Mouse (Mus musculus) kidney, postnatal 36 days (tissue): ENCODE data around the gene C2cd2l.
"Not testable (repeated sequence)": the region's sequence is repeated elsewhere in the genome, so short reads cannot be mapped to it uniquely, and the experiment has no call there.

Experiments
- DNase-seq, 2 experiments: peaks; one replicate each; pipeline ENCODE4 v3.0.0; 2021 to 2022; ENCODE audit warnings: mixed read lengths in 2 of 2

Gene C2cd2l

GRCm38 (mm10) chr9:44313476-44314256, 6.4 kb downstream of the C2cd2l start:
- no peak for DNase-seq

GRCm38 (mm10) chr9:44311136-44312134, 8.7 kb downstream of the C2cd2l start:
- peak; percentile 63 to 74 for DNase-seq

GRCm38 (mm10) chr9:44310750-44311135, 9.3 kb downstream of the C2cd2l start:
- DNase-seq, result no peak

- DNase-seq, result peak in 1 of 2 experiments; percentile 58
Observed at GRCm38 (mm10) chr9:44309756-44310155, 10.3 kb downstream of the C2cd2l start.

GRCm38 (mm10) chr9:44307248-44307647, 12.8 kb downstream of the C2cd2l start:
- no peak for DNase-seq

- DNase-seq, result no peak
Observed at GRCm38 (mm10) chr9:44306532-44306931, 13.6 kb downstream of the C2cd2l start.

- DNase-seq, result peak; percentile 98 to 99
Observed at GRCm38 (mm10) chr9:44305466-44306079, 14.5 kb downstream of the C2cd2l start, which contains the start of gene Hinfp. Gene Hinfp, minus strand, starts transcription at chr9:44305671.

GRCm38 (mm10) chr9:44300001-44300400, 20.1 kb downstream of the C2cd2l start:
- DNase-seq, result not testable (repeated sequence)

- DNase-seq, result peak; percentile 65 to 86
Observed at GRCm38 (mm10) chr9:44292490-44292889, 27.6 kb downstream of the C2cd2l start.

GRCm38 (mm10) chr9:44288959-44289291, 31.2 kb downstream of the C2cd2l start:
- DNase-seq, result no peak

GRCm38 (mm10) chr9:44288076-44288958, 31.8 kb downstream of the C2cd2l start, which contains the start of gene Abcg4:
Gene Abcg4, minus strand, starts transcription at chr9:44288615.
- DNase-seq, result peak in 1 of 2 experiments; percentile 49

GRCm38 (mm10) chr9:44287401-44288075, 32.5 kb downstream of the C2cd2l start:
- no peak for DNase-seq

GRCm38 (mm10) chr9:44287003-44287400, 33.1 kb downstream of the C2cd2l start:
- DNase-seq, result no peak

GRCm38 (mm10) chr9:44286256-44286850, 33.7 kb downstream of the C2cd2l start:
- DNase-seq, result no peak

- no peak for DNase-seq
Observed at GRCm38 (mm10) chr9:44283183-44283582, 36.9 kb downstream of the C2cd2l start.

GRCm38 (mm10) chr9:44269973-44270372, 50.1 kb downstream of the C2cd2l start:
- DNase-seq, result no peak

GRCm38 (mm10) chr9:44269077-44269476, 51.0 kb downstream of the C2cd2l start:
- DNase-seq, result peak; percentile 39 to 74

- DNase-seq, result peak in 1 of 2 experiments; percentile 14
Observed at GRCm38 (mm10) chr9:44268432-44268831, 51.7 kb downstream of the C2cd2l start, which contains the start of gene Nlrx1. Gene Nlrx1, minus strand, starts transcription at chr9:44268599.

- peak; percentile 95 to 99 for DNase-seq
Observed at GRCm38 (mm10) chr9:44268027-44268360, 52.1 kb downstream of the C2cd2l start.

- DNase-seq, result peak; percentile 43 to 55
Observed at GRCm38 (mm10) chr9:44267319-44268026, 52.6 kb downstream of the C2cd2l start.
